Mouse (Mus musculus) brain, embryonic 14.5 days (tissue): ENCODE data around the gene Cfap61.

ENCODE experiments used
- CTCF ChIP-seq: fragments of 200-500 bp; IDR thresholded peaks from 2 replicates; pipeline ENCODE4 v1.5.1; 2012; ENCODE audit warnings: inconsistent platforms, mild to moderate bottlenecking, moderate library complexity, borderline replicate concordance; ENCODE audit not compliant: insufficient read depth, insufficient read length; ENCODE audit errors: extremely low read depth
- POLR2A ChIP-seq: fragments of 200-500 bp; IDR thresholded peaks from 2 replicates; pipeline ENCODE4 v1.6.1; 2012; ENCODE audit warnings: mild to moderate bottlenecking, inconsistent platforms, borderline replicate concordance; ENCODE audit not compliant: poor library complexity, insufficient read depth, insufficient read length, severe bottlenecking; ENCODE audit errors: extremely low read depth

DNA sequence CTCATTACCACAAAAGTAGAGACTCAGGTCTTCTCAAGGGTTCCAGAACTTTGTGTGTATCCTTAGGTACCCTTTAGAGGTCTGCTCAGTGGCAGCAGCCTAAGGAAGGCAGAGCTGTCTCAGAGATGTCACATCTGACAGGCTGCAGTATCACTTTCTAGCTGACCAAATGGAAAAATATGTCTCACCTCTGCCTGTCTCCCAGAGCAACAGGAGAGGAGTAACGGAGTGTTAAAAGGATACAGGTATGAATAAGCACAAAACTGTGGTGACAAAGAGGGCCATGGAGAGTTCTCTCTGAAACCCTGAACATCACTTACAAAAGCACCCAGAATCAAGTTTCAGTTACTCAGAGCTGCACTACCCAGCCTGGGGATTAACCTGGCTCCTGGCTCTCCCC is 319.8 kb downstream of the Cfap61 start:
- TF ChIP-seq CTCF (no peak), POLR2A (no peak)
